1 mouse cellular context compared by ENCODE assay signal in genomic region chr13:23554925-23555838, GRCm38 (mm10).
TF ChIP-seq lines count a peak whose summit lies in the region.

No protein-coding gene starts in this region.

TF ChIP-seq in CH12.LX, 34 proteins besides CTCF, POLR2A, EP300 and RAD21:
- no peak for TF ChIP-seq SMC3 (IDR thresholded peaks at IDR 0.05; ENCODE audit: low read depth, low read length)
- peak; percentile 64 for TF ChIP-seq MAZ (IDR thresholded peaks at IDR 0.05; ENCODE audit: low read depth, low read length)
- no peak for TF ChIP-seq JUN (IDR thresholded peaks at IDR 0.05; ENCODE audit: insufficient read depth, low read depth, low read length)
- no peak for TF ChIP-seq GABPA (IDR thresholded peaks at IDR 0.05; ENCODE audit: insufficient replicate concordance, low read depth, low read length)
- 0 out of 2 replicates have a peak, but pooled peaks have one; percentile 37 for TF ChIP-seq NRF1 (IDR thresholded peaks at IDR 0.05; ENCODE audit: low read depth, low read length)
- TF ChIP-seq MXI1 (IDR thresholded peaks at IDR 0.05; ENCODE audit: low read depth, low read length) = peak; percentile 41; the same call in 1 of the 2 replicates
- 0 out of 2 replicates have a peak, but pooled peaks have one; percentile 45 for TF ChIP-seq KAT2A (IDR thresholded peaks at IDR 0.05; ENCODE audit: insufficient replicate concordance, low read length)
- peak; percentile 58 for TF ChIP-seq MEF2A (IDR thresholded peaks at IDR 0.05; ENCODE audit: borderline replicate concordance, low read depth, low read length)
- TF ChIP-seq HCFC1 (IDR thresholded peaks at IDR 0.05; ENCODE audit: low read depth, low read length) = peak; percentile 71
- TF ChIP-seq ZC3H11A (IDR thresholded peaks at IDR 0.05; ENCODE audit: low read depth, low read length) = no peak
- TF ChIP-seq ETS1 (conservative IDR thresholded peaks at IDR 0.05; ENCODE audit: low read depth, low read length) = peak; percentile 24; the same call in 1 of the 2 replicates
- TF ChIP-seq ELF1 (IDR thresholded peaks at IDR 0.05; ENCODE audit: low read depth, low read length) = 0 out of 2 replicates have a peak, but pooled peaks have one; percentile 36
- TF ChIP-seq ZKSCAN1 (IDR thresholded peaks at IDR 0.05; ENCODE audit: borderline replicate concordance, low read depth, low read length) = no peak; the same call in 1 of the 2 replicates
- TF ChIP-seq ZNF384 (IDR thresholded peaks at IDR 0.05; ENCODE audit: low read depth, low read length) = no peak
- peak; percentile 100 for TF ChIP-seq POLR2AphosphoS2 (IDR thresholded peaks at IDR 0.05; ENCODE audit: low read depth, low read length)
- no peak for TF ChIP-seq USF1 (IDR thresholded peaks at IDR 0.05; ENCODE audit: low read depth, low read length)
- peak; percentile 100 for TF ChIP-seq ZMIZ1 (IDR thresholded peaks at IDR 0.05; ENCODE audit: low read depth, low read length)
- peak; percentile 60; the same call in 1 of the 2 replicates for TF ChIP-seq IRF4 (IDR thresholded peaks at IDR 0.05; ENCODE audit: low read depth, low read length)
- TF ChIP-seq SIN3A (IDR thresholded peaks at IDR 0.05; ENCODE audit: low read length) = peak; percentile 90
- TF ChIP-seq TCF12 (IDR thresholded peaks at IDR 0.05; ENCODE audit: low read depth, low read length) = peak; percentile 99
- TF ChIP-seq PAX5 (IDR thresholded peaks at IDR 0.05; ENCODE audit: low read length) = no peak
- no peak; the same call in 1 of the 2 replicates for TF ChIP-seq CHD2 (IDR thresholded peaks at IDR 0.05; ENCODE audit: low read length)
- no peak; the same call in 1 of the 2 replicates for TF ChIP-seq MYC (IDR thresholded peaks at IDR 0.05; ENCODE audit: low read depth, low read length)
- TF ChIP-seq USF2 (conservative IDR thresholded peaks at IDR 0.05; ENCODE audit: low read depth, low read length) = peak; percentile 70
- peak; percentile 100 for TF ChIP-seq NELFE (IDR thresholded peaks at IDR 0.05; ENCODE audit: low read depth, low read length)
- no peak; the same call in 1 of the 2 replicates for TF ChIP-seq JUND (conservative IDR thresholded peaks at IDR 0.05; ENCODE audit: low read depth, low read length)
- TF ChIP-seq TBP (conservative IDR thresholded peaks at IDR 0.05; ENCODE audit: low read depth, low read length) = peak; percentile 99
- TF ChIP-seq E2F4 (IDR thresholded peaks at IDR 0.05; ENCODE audit: insufficient replicate concordance, low read depth, low read length) = peak; percentile 74; the same call in 1 of the 2 replicates
- TF ChIP-seq UBTF (IDR thresholded peaks at IDR 0.05; ENCODE audit: low read depth, low read length) = peak; percentile 97
- peak; percentile 95 for TF ChIP-seq RCOR1 (conservative IDR thresholded peaks at IDR 0.05; ENCODE audit: low read depth, low read length)
- TF ChIP-seq MAFK (IDR thresholded peaks at IDR 0.05; ENCODE audit: insufficient replicate concordance, low read length) = no peak; the same call in 1 of the 2 replicates
- no peak for TF ChIP-seq MAX (IDR thresholded peaks at IDR 0.05; ENCODE audit: low read length)
- 0 out of 2 replicates have a peak, but pooled peaks have one; percentile 4 for TF ChIP-seq BHLHE40 (IDR thresholded peaks at IDR 0.05; ENCODE audit: low read depth, low read length)
- TF ChIP-seq CHD1 (IDR thresholded peaks at IDR 0.05; ENCODE audit: low read depth, low read length) = peak; percentile 98
